Mouse (Mus musculus) megakaryocyte-erythroid progenitor cell, adult 5-6 weeks (primary cell): Measurements from ENCODE around the gene Cd70. TPM values are rescaled to one million over a fixed set of nuclear protein-coding genes. Genes with fewer than 3 reads are reported as not detected.
"Not testable (repeated sequence)": the region's sequence is repeated elsewhere in the genome, so short reads cannot be mapped to it uniquely, and the experiment has no call there.

Experiments
- ATAC-seq: replicated peaks from 2 replicates; pipeline ENCODE4 v1.8.0; 2016; ENCODE audit warnings: mild to moderate bottlenecking, inconsistent platforms; ENCODE audit not compliant: severe bottlenecking, poor library complexity, low FRiP score, low TSS enrichment
- total RNA-seq, 2 experiments: library from RNA; stranded (forward) in 1 of 2; stranded (reverse) in 1 of 2; fragments of 200-1000, 215-1000 nt in 1 of 2; fragments of >200 nt in 1 of 2; fragmentation: Nextera tagmentation in 1 of 2; gene quantifications; 2 replicates each; pipeline ENCODE4 v1.2.3; 2014 to 2017

Gene Cd70
- total RNA-seq, 2 experiments from 2014 or later: not detected

DNA sequence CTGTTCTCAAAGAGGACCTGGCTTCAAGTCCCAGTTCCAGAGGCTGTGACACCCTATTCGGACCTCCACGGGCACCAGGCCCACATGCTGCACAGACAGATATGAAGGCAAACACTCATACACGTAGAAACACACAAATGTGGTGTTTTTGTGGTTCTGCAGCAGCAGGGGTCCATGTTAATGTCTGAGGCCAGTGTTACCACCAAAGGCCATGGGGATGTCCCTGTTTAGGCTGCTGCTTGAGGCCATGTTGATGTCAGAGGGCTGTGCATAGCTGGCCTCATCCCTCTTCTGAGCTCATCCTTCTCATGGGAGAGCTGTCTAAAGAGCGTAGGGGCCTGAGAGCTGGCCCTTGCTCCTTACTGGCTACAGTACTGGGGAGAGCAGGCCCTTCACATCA is 10.9 kb downstream of the Cd70 start:
- ATAC-seq: no peak

DNA sequence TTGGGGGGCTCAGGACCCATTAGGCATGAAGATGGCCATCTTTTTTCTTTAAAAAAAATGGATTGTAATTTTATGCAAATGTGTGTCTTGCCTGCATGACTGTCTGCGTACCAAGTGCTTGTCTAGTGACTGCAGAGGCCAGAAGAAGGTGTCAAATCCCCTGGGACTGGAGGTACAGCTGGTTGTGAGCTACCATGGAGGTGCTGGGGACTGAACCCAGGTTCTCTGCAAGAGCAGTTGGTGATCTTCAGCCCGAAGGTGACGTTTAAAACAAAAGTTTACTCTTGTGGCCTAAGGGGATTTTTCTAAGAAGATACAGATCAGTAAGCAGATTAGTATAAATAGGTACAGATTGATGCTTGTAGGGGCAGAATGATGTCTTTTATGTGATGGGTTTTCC is 13.9 kb downstream of the Cd70 start:
- ATAC-seq: no peak

DNA sequence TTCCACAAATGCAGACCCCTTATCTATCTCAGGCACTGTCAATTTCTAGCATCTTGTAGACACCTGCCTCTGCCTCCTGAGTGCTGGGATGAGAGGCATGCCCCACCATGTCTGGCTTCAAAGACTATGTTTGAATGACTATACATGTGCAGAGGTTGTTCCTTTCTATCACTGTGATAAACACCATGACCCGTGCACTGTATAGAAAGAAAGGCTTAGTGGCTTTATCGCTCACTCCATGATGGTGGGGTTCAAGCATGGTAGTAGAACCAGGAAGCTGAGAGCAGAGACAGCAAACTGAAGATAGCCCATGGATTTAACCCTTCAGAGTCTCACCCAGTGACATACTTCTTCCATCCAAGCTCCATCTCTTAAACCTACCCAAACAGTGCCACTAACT is 14.9 kb downstream of the Cd70 start:
- ATAC-seq: peak; percentile 19; the same call in 1 of the 2 replicates

DNA sequence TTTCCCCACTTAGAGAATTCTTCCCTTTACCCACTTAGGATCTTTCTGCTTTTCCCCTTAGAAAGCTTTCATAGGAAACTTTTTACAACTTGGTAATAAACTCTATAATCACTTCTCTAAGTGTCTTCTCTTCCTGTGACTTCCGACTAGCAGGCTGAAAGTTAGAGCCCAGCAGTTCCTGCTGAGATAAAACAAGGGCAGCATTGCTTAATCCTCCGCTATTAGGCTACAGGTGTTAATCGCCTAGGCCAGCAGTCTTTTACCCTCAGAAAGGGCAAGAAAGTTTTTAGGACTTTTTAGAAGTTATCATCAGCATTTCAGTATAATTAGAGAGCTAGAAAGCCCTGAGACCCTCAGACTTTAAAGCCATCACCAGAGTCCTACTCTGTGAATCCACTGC is 15.6 kb downstream of the Cd70 start:
- not testable (repeated sequence) for ATAC-seq

DNA sequence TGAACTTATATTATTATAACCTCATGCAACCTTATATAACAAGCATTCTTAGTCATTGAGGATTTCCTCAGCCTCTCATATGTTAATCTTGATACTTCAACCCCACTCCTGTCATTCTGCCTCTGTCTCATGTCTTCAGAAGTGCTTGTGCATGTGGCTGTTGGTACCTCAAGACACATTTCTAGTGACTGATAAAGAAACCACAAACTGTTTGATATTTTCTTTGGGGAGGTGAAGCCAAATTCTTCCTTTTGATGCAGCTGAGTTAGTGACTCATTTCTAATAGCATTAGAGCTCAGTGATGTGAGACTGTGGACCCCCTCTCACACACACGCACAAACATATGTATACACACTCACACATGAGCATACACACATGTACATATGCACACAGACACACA is 17.8 kb downstream of the Cd70 start:
- ATAC-seq: peak; percentile 83

DNA sequence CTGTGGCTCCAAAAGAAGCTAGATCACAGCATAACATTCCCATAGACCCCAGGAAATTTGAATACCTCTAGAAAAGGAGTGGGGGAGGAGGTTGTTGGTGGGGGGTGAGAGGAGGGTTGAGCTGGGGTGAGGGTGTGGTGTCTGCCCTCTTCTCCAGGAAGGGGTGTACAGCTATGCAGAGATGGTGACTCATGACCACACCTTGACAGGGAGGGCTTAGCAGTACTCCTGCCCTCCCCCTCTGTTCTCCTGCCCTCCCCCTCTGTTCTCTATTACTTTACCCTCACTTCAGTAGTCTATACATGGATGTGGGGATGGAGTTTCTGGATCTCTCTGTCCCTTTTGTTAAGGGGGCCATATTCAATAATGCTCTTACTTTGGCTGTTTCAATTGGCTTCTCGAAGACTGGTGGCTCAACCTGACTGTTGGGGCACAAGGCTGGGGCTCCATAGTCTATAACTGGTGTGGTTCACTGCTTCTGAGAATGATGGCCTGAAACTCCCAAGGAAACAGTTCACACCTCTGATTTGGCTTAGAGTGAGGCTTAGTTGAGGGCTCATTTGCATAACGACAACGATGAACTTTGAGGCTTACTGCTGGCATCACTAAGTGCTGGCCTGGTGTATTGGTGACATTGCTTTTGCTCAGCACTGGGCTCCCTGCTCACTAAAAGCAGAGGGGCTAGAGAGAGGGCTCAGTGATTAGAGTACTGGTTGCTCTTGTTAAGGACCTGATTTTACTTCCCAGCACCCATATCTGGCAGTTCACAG is 23.5 kb downstream of the Cd70 start:
- ATAC-seq: peak; percentile 42; the same call in 1 of the 2 replicates

DNA sequence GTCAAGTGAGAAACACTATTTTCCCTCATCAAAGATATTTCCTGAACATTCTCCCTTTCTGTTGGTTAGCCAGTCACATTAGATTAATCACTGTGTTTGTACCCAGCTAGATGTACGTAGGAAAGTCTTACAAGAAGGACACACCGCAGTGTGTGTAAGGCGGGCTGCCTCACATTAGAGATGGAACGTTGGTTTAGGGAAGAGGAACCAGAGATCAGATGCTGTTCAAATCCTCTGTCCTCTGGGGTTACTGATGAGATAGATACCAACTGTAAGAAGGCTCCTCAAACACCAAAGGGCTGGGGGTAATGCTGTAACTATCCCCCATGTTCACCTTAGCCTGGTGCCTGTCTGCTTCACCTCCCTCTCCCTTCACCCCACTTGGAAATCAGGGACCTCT is 24.8 kb downstream of the Cd70 start:
- no peak for ATAC-seq

DNA sequence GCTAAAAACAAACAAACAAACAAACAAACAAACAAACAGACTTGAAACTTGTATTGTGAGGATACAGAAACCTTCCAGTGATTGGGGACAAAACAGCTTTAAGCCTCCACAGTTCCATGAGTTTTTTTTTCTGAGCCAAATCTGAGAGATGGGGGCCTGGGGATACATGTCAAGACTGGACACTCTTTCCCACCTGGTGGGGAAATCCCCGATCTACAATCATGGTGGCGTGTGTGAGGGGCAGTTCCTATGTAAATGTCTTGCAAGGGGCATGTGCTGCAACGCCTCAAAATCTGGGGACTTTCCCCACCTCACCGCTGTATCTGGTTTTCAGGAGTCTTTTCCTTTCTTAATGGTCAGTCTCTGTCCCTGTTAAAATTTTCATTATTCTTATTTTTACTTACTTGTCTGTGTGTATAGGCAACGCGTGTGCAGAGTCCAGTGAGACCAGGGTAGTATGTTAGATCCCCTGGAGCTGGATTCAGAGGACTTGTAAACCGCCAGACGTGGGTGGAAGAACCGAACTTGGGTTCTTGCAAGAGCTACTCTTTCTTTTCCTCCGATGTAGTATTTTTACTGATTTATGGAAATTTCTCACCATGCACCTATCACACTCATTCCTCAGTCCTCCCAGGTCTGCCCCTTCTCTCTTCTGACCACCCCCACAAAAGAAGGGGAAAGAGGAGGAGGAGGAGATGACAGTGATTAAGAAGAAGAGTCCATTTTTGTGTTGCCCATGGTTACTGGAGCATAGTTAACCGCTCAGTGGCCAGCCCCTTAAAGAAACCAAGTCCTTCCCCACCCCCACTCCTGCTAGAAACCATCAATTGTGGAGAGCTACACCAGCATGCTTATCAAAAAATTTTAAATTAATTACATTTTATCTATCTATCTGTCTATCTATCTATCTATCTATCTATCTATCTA is 26.1 kb downstream of the Cd70 start:
- ATAC-seq: no peak

DNA sequence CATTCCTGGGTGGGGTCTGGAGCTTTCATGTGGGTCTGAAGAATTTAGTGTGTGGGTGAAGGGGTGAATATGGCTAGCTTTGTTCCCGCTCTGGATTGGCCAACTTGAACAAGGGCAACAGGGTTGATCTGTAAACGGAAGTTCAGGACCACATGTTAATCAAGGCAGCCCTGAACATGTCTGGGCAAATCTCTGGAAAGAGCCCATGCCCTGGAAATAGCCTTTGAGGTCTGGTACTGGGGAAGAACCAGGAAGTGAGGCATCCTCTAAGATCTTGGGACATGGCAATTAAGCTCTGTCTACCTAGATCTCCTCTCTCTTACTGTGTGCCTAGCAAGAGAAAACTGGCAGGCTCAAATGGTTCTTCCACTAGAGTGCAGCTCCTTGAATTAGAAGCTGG is 27.7 kb downstream of the Cd70 start:
- ATAC-seq: no peak

DNA sequence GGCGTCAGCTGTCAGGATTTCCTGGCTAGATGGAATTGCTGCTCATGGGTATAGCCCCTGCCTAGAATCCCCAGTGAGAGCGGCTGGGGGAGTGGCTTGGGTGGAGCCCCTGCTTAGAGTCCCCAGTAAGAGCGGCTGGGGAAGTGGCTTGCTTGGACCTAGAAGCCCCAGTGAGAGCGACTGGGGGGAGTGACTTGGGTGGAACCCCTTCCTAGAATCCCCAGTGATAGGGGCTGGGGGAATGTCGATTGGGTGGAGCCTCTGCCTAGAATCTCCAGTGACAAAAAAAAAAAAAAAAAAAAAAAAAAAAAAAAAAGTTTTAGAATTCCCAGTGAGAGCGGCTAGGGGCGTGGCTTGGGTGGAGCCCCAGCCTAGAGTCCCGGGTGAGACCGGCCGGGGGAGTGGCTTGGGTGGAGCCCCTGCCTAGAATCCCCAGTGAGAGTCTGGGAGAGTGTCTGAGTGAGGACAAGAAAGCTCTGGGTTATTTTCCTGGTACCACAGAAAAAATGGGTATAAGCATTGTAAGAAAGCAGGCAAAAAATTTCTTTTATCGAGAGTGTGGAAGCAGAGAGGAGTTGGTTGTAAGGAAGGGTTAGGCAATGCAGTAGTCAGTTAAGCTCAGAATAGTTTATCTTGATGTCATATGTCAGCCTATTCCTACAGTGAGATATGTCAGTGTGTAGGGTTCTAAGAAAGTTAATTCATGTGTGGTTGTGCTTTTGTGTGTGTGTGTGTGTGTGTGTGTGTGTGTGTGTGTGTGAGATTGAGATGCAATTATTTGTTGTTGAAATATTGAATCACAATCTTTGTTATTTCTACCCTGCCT is 30.8 kb downstream of the Cd70 start:
- peak; percentile 93 for ATAC-seq

DNA sequence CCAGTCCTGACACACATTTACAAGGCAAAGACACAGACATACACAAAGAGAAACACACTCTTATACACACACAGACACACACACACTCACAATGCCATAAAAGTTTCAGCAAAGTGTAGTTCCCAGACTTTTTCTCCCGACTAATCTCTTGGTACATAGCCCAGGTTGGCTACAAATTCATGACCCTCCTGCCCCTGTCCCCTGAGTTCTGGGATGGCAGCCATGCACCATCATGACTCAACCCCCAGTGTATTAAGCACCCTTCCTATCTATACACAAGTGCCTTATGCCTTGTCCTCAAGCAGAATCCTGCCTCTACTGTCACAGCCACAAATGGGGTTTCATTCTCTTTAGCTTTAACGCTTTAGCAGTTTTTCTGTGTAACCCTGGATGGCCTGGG is 32.8 kb downstream of the Cd70 start:
- ATAC-seq: no peak

DNA sequence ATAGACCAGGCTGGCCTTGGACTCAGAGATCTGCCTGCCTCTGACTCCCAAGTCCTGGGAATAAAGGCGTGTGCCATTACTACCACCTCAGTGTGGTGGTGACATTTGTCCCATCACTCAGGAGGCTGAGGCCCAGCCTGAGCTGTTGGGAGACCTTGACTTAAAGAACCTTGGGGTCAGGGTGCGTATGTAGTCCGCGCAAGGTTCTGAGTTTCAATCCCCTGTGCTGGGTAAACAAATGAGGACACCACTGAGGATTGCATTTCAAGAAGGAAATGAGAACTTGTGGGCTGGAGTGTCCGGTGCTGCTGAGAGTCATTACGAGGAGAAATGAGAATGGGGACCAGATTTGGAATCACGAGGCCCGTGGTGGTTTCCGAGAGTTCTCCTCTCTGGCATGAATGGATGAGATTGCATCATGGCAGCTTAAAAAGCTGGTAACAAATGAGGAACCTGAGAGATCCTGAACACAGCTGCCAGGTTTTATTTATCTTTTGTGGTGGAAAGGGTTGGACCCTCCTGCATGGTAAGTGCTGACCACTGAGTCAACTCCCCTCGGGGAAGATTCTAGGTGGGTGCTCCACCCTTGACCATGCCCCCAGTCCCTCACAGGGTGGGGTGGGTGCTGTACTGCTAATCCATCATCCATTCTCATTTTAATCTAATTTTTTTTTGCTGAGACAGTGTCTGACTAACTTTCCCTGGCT is 36.7 kb downstream of the Cd70 start:
- ATAC-seq: no peak

DNA sequence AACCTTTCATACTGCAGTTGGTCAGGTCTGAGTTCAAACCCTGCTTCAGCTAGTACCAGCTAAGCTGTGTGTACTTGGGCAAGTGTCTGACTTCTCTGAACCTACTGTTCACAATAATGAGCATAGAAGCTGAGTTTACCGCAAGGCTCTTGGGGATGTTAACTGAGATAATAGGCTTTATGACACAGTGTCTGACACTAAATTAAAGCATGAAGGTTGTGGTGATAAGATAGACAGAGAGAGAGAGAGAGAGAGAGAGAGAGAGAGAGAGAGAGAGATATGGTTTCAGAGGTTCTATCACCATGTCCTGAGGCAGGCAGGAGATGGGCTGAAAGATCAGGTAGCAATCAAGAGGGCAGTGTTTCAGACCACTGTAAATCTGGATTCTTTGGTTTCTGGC is 39.6 kb downstream of the Cd70 start:
- ATAC-seq: no peak

DNA sequence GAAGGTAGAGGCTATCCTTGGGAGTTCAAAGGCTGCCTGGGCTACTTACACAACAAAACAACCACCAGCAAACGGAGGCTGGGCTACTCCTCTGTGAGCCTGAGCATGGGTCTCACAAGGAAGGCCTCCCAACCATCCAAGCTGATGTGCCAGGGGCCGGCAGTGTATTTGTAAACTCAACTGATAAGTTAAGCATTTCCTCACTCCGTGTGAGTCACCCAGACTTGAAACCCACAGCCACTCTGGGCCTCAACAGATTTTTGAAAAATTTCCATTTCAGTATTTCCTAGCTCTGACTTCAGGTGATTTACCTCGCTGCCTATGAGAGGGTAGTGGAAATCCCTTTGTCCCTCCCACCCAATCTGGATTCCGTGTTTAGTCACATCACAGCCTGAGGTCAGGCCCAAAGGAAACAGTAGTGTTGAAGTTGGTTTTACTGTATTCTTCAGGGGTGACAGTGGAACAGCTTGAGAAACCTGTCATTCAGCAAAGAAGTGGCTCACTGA is 40.9 kb downstream of the Cd70 start:
- no peak for ATAC-seq

DNA sequence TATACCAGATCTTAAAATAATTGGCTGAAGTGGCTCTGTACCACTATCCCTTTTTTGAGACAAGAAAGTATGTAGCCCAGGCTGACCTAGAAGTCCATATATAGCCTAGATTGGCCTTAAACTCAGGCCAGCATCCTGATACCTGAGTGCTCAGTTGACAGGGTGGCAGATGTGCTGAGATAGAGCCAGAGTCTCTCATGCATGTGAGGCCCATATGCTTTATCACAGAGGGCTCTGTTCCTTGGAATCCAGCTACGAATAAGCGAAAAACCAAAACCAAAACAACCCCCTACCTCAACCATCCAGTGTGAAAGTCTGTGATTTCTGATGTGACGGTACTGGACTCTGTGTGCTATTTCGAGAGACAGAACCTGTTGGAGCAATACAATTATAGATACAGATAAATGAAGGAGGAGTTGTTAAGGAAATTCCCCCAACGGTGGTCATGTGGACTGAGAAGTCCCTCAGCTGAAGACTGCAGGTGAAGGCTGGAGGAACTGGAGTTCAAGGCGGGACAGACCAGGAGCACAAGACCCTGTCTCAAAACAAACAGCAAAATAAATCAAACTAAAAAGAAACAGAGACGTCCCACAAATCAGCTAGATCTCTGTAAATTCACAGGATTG is 41.4 kb downstream of the Cd70 start:
- ATAC-seq: no peak

DNA sequence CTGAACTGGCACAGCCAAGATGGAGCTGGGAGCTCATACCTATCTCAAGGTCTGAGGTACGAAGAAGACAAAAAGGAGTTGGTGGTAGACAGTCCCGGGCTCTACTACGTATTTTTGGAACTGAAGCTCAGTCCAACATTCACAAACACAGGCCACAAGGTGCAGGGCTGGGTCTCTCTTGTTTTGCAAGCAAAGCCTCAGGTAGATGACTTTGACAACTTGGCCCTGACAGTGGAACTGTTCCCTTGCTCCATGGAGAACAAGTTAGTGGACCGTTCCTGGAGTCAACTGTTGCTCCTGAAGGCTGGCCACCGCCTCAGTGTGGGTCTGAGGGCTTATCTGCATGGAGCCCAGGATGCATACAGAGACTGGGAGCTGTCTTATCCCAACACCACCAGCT is 42.5 kb downstream of the Cd70 start:
- no peak for ATAC-seq

DNA sequence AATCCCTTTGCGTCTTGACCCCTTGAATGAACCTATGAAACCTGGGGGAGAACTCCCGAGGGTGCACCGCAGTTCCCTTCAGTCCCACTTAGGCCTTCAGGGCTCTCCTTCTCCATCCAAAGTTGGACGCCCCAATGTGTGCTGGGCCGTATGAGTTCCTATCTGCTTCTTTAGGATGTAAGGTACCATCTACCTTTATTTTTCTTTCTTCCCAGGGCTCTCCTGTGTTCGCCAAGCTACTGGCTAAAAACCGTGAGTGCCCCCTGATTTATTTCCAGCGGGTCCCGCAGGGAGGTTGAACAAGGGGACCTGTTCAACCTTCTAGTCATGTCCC is 43.6 kb downstream of the Cd70 start:
- no peak for ATAC-seq

DNA sequence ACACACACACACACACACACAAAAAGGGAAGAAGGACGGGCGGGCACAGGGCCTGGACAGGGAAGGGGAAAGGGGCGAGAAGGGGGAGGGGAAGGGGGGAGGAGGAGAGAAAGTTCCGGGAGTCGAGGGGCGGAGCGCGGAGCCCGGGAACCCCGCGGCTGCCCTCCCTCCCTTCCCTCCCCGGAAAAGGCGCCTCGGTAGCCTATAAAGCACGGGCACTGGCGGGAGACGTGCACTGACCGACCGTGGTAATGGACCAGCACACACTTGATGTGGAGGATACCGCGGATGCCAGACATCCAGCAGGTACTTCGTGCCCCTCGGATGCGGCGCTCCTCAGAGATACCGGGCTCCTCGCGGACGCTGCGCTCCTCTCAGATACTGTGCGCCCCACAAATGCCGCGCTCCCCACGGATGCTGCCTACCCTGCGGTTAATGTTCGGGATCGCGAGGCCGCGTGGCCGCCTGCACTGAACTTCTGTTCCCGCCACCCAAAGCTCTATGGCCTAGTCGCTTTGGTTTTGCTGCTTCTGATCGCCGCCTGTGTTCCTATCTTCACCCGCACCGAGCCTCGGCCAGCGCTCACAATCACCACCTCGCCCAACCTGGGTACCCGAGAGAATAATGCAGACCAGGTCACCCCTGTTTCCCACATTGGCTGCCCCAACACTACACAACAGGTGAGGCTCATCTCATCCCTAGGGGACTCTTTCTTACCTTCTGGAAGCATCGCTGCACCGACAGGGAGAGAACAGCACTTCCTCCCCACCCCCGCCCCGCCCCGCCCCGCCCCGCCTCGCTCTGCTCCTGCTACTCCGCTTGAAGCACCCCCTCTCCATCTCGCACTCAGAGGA is 44.2 kb downstream of the Cd70 start, which contains the start of gene Tnfsf9:
Gene Tnfsf9 (plus strand): TSS at position 145 of the 854 bp plus-strand sequence.
- peak; percentile 54 for ATAC-seq
